8 mouse cellular contexts compared by ENCODE assay signal in the genomic region with DNA sequence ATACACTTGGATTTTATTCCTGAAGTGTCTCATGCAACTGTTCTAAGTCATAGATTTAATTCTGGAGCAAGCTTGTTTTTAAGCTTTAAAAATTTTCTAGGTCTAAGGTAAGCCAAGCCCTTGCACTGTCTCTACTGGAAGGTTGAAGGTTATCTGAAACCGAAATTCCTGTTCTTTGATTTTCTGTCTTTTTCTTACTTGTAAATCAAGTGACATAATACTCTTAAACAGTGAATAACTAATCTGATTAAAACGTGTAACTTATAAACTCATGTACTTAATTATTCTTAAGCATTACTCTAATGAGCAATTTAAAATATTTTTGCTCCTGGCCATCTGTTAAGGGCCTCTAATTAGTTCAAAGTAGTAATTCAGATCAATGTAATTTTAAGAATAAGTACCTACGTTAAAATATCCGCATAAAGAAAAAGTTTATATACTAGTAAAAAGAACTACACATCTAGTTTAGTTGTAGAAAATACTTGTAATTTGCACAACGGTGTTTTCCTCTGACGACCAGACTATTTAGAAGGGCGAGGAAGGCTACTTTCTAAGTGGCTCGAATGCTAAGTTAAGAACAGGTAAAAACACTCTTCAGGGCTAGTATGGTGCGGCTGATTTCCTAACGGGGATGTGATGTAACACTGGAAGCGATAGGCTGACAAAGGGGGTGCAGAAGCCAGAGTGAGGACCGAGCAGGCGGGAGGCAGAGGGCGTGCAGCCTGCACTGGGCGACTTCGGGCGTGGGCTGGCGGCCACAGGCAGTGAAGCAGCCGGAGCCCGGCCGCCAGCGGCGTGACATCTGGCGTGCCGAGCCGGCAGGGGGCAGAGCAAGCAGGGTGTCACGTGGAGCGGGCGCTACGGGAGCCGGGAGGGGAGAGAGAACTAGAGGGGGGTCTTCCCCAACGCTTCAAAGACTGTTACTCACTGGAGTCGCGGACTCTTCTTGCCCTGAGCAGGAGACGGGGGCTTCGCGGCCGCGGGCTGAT. TPM values are rescaled to one million over a fixed set of nuclear protein-coding genes. Genes with fewer than 3 reads are reported as not detected.
DNase-seq lines count a peak whose midpoint lies in the region; ATAC-seq and TF ChIP-seq lines count a peak whose summit lies in the region.

No protein-coding gene starts in this region.

- TF ChIP-seq EP300 in CH12.LX (IDR thresholded peaks at IDR 0.05; ENCODE audit: low read length), result no peak
- peak; percentile 35; the same call in 1 of the 2 replicates for TF ChIP-seq EP300 in liver, postnatal 0 days (IDR thresholded peaks at IDR 0.05; ENCODE audit: low read depth)

- H3K36me3 ChIP-seq in CH12.LX (replicated peaks in 1 of 2; ENCODE audit: control insufficient read depth in 1 of 2, insufficient read depth in 1 of 2, low read length in 1 of 2), result peaks cover 0 to 2% of the 10 kb centered on the region in 2 experiments
- no peaks in the 10 kb centered on the region for H3K36me3 ChIP-seq in forebrain, embryonic 12.5 days (replicated peaks)
- no peaks in the 10 kb centered on the region for H3K36me3 ChIP-seq in liver, postnatal 0 days (replicated peaks; ENCODE audit: insufficient read depth, low read length)
- no peaks in the 10 kb centered on the region for H3K36me3 ChIP-seq in neural tube, embryonic 14.5 days (ENCODE audit: control insufficient read depth, insufficient read depth, low read length)

- TF ChIP-seq CTCF in CH12.LX (conservative IDR thresholded peaks at IDR 0.05 in 1 of 2, IDR thresholded peaks at IDR 0.05 in 1 of 2; ENCODE audit: low read depth in 2 of 2, low read length in 2 of 2), result peak in 1 of 2 experiments; percentile 72; a peak in 2 of 4 replicates
- TF ChIP-seq CTCF in liver, postnatal 0 days (IDR thresholded peaks at IDR 0.05; ENCODE audit: low read depth), result peak; percentile 95

- peak overlapping the region; percentile 88 for H3K27ac ChIP-seq in CH12.LX (ENCODE audit: insufficient read depth, low read depth)
- H3K27ac ChIP-seq in forebrain, embryonic 12.5 days, result peak overlapping the region; percentile 99
- peak overlapping the region; percentile 99 for H3K27ac ChIP-seq in liver, postnatal 0 days (ENCODE audit: low read depth)
- H3K27ac ChIP-seq in neural tube, embryonic 14.5 days (ENCODE audit: low read depth, low read length), result peak overlapping the region; percentile 99

- peak; percentile 73 for ATAC-seq in forebrain, embryonic 12.5 days (ENCODE audit: low FRiP score)
- ATAC-seq in liver, postnatal 0 days, result peak; percentile 60
- peak; percentile 72 for ATAC-seq in neural tube, embryonic 14.5 days (ENCODE audit: low read depth)

- in situ Hi-C loops in CH12.LX (cut with MboI; ENCODE audit: low pct_ligation_motif_present, low pct_unique_long_range_greater_than_20kb, low sequenced_read_pairs), result no loop called here

- intact Hi-C loops in heart, postnatal 10 days (cut with DNase I), result loop anchor here (5.0 kb wide), 2 partner anchors 277 to 782 kb away; no protein-coding TSS in a partner anchor

- peaks cover 23% of the 10 kb centered on the region for H3K79me2 ChIP-seq in CH12.LX (replicated peaks; ENCODE audit: control insufficient read depth, extremely low read depth, insufficient read depth, poor library complexity, severe bottlenecking)

- no peaks in the 10 kb centered on the region for H3K27me3 ChIP-seq in CH12.LX (replicated peaks)
- no peaks in the 10 kb centered on the region for H3K27me3 ChIP-seq in forebrain, embryonic 12.5 days
- no peaks in the 10 kb centered on the region for H3K27me3 ChIP-seq in liver, postnatal 0 days (ENCODE audit: insufficient read depth, low read length)
- H3K27me3 ChIP-seq in neural tube, embryonic 14.5 days (ENCODE audit: control insufficient read depth, insufficient read depth, low read length), result no peaks in the 10 kb centered on the region

- dilution Hi-C loops in CH12.LX (cut with MboI; ENCODE audit: extremely low pct_ligation_motif_present, extremely low pct_unique_long_range_greater_than_20kb, low sequenced_read_pairs), result no loop called here

- TF ChIP-seq POLR2A in CH12.LX (IDR thresholded peaks at IDR 0.05; ENCODE audit: low read depth, low read length), result peak; percentile 65

- H3K4me1 ChIP-seq in CH12.LX (ENCODE audit: control insufficient read depth in 1 of 2, insufficient read depth in 2 of 2), result peaks cover 0 to 13% of the 10 kb centered on the region in 2 experiments; a peak in 1 of 4 replicates
- peaks cover 12% of the 10 kb centered on the region for H3K4me1 ChIP-seq in forebrain, embryonic 12.5 days
- H3K4me1 ChIP-seq in liver, postnatal 0 days (ENCODE audit: insufficient read depth), result peaks cover 10% of the 10 kb centered on the region; the same call in 1 of the 2 replicates
- H3K4me1 ChIP-seq in neural tube, embryonic 14.5 days (ENCODE audit: control insufficient read depth, insufficient read depth, low read length), result peaks cover 10% of the 10 kb centered on the region; the same call in 1 of the 2 replicates

- H3K4me2 ChIP-seq in CH12.LX (ENCODE audit: insufficient read depth, low read depth, poor library complexity, severe bottlenecking), result peak overlapping the region; percentile 33; the same call in 1 of the 2 replicates
- H3K4me2 ChIP-seq in forebrain, embryonic 12.5 days, result peak overlapping the region; percentile 49
- peak overlapping the region; percentile 84 for H3K4me2 ChIP-seq in liver, postnatal 0 days (ENCODE audit: low read depth, low read length)
- peak overlapping the region; percentile 56 for H3K4me2 ChIP-seq in neural tube, embryonic 14.5 days (ENCODE audit: low read depth, low read length)

- peak; percentile 83 for DNase-seq in CH12.LX (ENCODE audit: extremely low read depth)
- DNase-seq in c-Kit-positive CD71-positive TER-119-negative erythroid progenitor cells, embryonic 14.5 days (ENCODE audit: low read depth), result peak; percentile 79
- peak; percentile 96 for DNase-seq in heart, postnatal 10 days
- peak; percentile 70 for DNase-seq in large intestine, adult 2 months (ENCODE audit: low read depth, low spot score)
- DNase-seq in liver, postnatal 0 days, result peak; percentile 94
- DNase-seq in testis, postnatal 10 days (ENCODE audit: low spot score), result peak; percentile 97

- H3K9me3 ChIP-seq in CH12.LX (replicated peaks; ENCODE audit: low read length), result no peaks in the 10 kb centered on the region
- no peaks in the 10 kb centered on the region for H3K9me3 ChIP-seq in forebrain, embryonic 12.5 days
- no peaks in the 10 kb centered on the region for H3K9me3 ChIP-seq in liver, postnatal 0 days (ENCODE audit: low read length)
- no peaks in the 10 kb centered on the region for H3K9me3 ChIP-seq in neural tube, embryonic 14.5 days (ENCODE audit: control insufficient read depth, low read length)

- 1% methylated on average over 33 of the region's 39 CpGs for WGBS in forebrain, embryonic 12.5 days
- WGBS in large intestine, adult 2 months, result under 1% methylated on average over 39 of the region's 39 CpGs
- 1% methylated on average over 33 of the region's 39 CpGs for WGBS in liver, postnatal 0 days (ENCODE audit: insufficient replicate concordance)
- WGBS in neural tube, embryonic 14.5 days, result 2% methylated on average over 35 of the region's 39 CpGs

- peak overlapping the region; percentile 67 to 96 (median 77) for H3K4me3 ChIP-seq in CH12.LX (replicated peaks in 1 of 3; ENCODE audit: low read depth in 2 of 3, low read length in 2 of 3, poor library complexity in 1 of 3)
- peak overlapping the region; percentile 91 for H3K4me3 ChIP-seq in forebrain, embryonic 12.5 days (replicated peaks)
- peak overlapping the region; percentile 98 for H3K4me3 ChIP-seq in liver, postnatal 0 days (ENCODE audit: low read depth, low read length)
- H3K4me3 ChIP-seq in neural tube, embryonic 14.5 days (ENCODE audit: low read depth, low read length), result peak overlapping the region; percentile 88

- no peak for TF ChIP-seq RAD21 in CH12.LX (IDR thresholded peaks at IDR 0.05; ENCODE audit: low read depth, low read length)

- H3K9ac ChIP-seq in CH12.LX (ENCODE audit: insufficient read depth, low read depth), result peak overlapping the region; percentile 94
- peak overlapping the region; percentile 97 for H3K9ac ChIP-seq in forebrain, embryonic 12.5 days
- H3K9ac ChIP-seq in liver, postnatal 0 days (replicated peaks), result peak overlapping the region; percentile 100
- peak overlapping the region; percentile 96 for H3K9ac ChIP-seq in neural tube, embryonic 14.5 days (replicated peaks; ENCODE audit: low read depth, low read length)

RNA-seq across cellular contexts. Expression of gene Zfp91, which starts 1.6 kb away (rescaled TPM):
- total RNA-seq in CH12.LX (2012; rRNA removed) (19.3 and 25.5 TPM in 2 replicates), CH12.LX (2014; rRNA removed) (44.8 and 49.2 TPM in 2 replicates)
- polyA plus RNA-seq in CH12.LX (2012; ENCODE audit: insufficient read length, low read depth), result 44.7 and 46.4 TPM in 2 replicates
- 22.1 and 23.0 TPM in 2 replicates for polyA plus RNA-seq in forebrain, embryonic 12.5 days (2016; fragmentation: Nextera tagmentation; extraction: Ambion mirVana)
- total RNA-seq in heart, postnatal 10 days (2021), result 10 to 100 TPM; 76.3 to 76.4 TPM
- 9.5 and 13.0 TPM in 2 replicates for polyA plus RNA-seq in large intestine, adult 2 months (2012; rRNA removed)
- 6.7 and 7.0 TPM in 2 replicates for polyA plus RNA-seq in liver, postnatal 0 days (2015; fragmentation: Nextera tagmentation; extraction: Ambion mirVana)
- polyA plus RNA-seq in neural tube, embryonic 14.5 days (2014; fragmentation: Nextera tagmentation; extraction: Ambion mirVana), result 9.1 and 11.7 TPM in 2 replicates

RNA-seq across cellular contexts. Expression of gene Lpxn, which starts 1.6 kb away (rescaled TPM):
- total RNA-seq in CH12.LX (2012; rRNA removed) (39.2 and 43.0 TPM in 2 replicates), CH12.LX (2014; rRNA removed) (140 and 149 TPM in 2 replicates)
- polyA plus RNA-seq in CH12.LX (2012; ENCODE audit: insufficient read length, low read depth), result 61.6 and 66.4 TPM in 2 replicates
- 0.87 and 1.1 TPM in 2 replicates for polyA plus RNA-seq in forebrain, embryonic 12.5 days (2016; fragmentation: Nextera tagmentation; extraction: Ambion mirVana)
- 1 to 10 TPM in 1 of 2 experiments, under 1 TPM in 1; 0.99 to 1.1 TPM for total RNA-seq in heart, postnatal 10 days (2021)
- polyA plus RNA-seq in large intestine, adult 2 months (2012; rRNA removed), result 10.5 and 11.6 TPM in 2 replicates
- polyA plus RNA-seq in liver, postnatal 0 days (2015; fragmentation: Nextera tagmentation; extraction: Ambion mirVana), result 3.1 and 4.1 TPM in 2 replicates
- polyA plus RNA-seq in neural tube, embryonic 14.5 days (2014; fragmentation: Nextera tagmentation; extraction: Ambion mirVana), result 0.75 and 1.6 TPM in 2 replicates

RNA-seq across cellular contexts. Expression of gene Cntf, which starts 28.9 kb away (rescaled TPM):
- total RNA-seq in CH12.LX (2012; rRNA removed) (1.6 and 1.7 TPM in 2 replicates), CH12.LX (2014; rRNA removed) (2.2 and 2.4 TPM in 2 replicates)
- polyA plus RNA-seq in CH12.LX (2012; ENCODE audit: insufficient read length, low read depth), result 2.4 and 3.6 TPM in 2 replicates
- 1.8 and 2.2 TPM in 2 replicates for polyA plus RNA-seq in forebrain, embryonic 12.5 days (2016; fragmentation: Nextera tagmentation; extraction: Ambion mirVana)
- 1 to 10 TPM; 1.5 to 2.9 TPM for total RNA-seq in heart, postnatal 10 days (2021)
- 2.0 TPM in 2 replicates for polyA plus RNA-seq in large intestine, adult 2 months (2012; rRNA removed)
- 0.23 and 0.52 TPM in 2 replicates for polyA plus RNA-seq in liver, postnatal 0 days (2015; fragmentation: Nextera tagmentation; extraction: Ambion mirVana)
- 0.42 and 1.3 TPM in 2 replicates for polyA plus RNA-seq in neural tube, embryonic 14.5 days (2014; fragmentation: Nextera tagmentation; extraction: Ambion mirVana)

RNA-seq across cellular contexts. Expression of gene Gm5244, which starts 52.1 kb away (rescaled TPM):
- total RNA-seq in CH12.LX (2012; rRNA removed), result not detected in 2 replicates
- total RNA-seq in CH12.LX (2014; rRNA removed), result not detected in 2 replicates
- not detected in 2 replicates for polyA plus RNA-seq in CH12.LX (2012; ENCODE audit: insufficient read length, low read depth)
- not detected in 2 replicates for polyA plus RNA-seq in forebrain, embryonic 12.5 days (2016; fragmentation: Nextera tagmentation; extraction: Ambion mirVana)
- not detected for total RNA-seq in heart, postnatal 10 days (2021)
- polyA plus RNA-seq in large intestine, adult 2 months (2012; rRNA removed), result not detected in 2 replicates
- polyA plus RNA-seq in liver, postnatal 0 days (2015; fragmentation: Nextera tagmentation; extraction: Ambion mirVana), result not detected in 2 replicates
- not detected in 2 replicates for polyA plus RNA-seq in neural tube, embryonic 14.5 days (2014; fragmentation: Nextera tagmentation; extraction: Ambion mirVana)

Comparison
In these comparisons a context has a peak if more than half of its experiments do, and no peak if none do; other contexts are left out.
1. Peak in every context shown above with its lines: DNase-seq, ATAC-seq, H3K4me3 ChIP-seq and H3K27ac ChIP-seq.
2. H3K4me2 ChIP-seq: peak in every context shown above with its lines; median percentile 84 in liver, postnatal 0 days; 56 in neural tube, embryonic 14.5 days; 49 in forebrain, embryonic 12.5 days; 33 in CH12.LX.